Mouse (Mus musculus) embryonic fibroblast, embryonic 13.5 days (primary cell): ENCODE data around the gene Dapp1.

Source experiments
- CTCF ChIP-seq: IDR thresholded peaks from 2 replicates; pipeline ENCODE4 v1.5.1; 2011; ENCODE audit warnings: mild to moderate bottlenecking, control low read depth, low read length, moderate library complexity, borderline replicate concordance; ENCODE audit not compliant: insufficient read depth
- POLR2A ChIP-seq: IDR thresholded peaks from 2 replicates; pipeline ENCODE4 v1.6.1; 2011; ENCODE audit warnings: low read depth, mild to moderate bottlenecking, control low read depth, low read length, moderate library complexity

DNA sequence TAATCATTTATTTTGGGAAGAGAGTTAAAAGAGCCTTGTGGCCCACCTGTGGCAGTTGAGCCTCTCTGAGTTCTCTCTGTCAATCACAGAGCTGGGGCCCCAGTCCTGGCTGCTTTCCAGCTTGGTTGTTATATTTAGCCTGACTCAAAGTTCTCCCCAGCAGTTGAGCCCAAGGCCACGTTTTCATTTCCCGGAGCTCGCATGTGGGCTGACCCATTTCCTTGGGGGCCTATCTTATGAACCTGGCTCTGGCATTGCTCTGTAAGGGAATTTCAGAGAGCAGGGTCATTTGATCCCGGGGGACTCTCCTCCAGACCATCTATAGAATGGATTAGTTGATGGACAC, 19.4 kb upstream of the Dapp1 start:
- TF ChIP-seq CTCF, result no peak
- TF ChIP-seq POLR2A, result no peak
